Mouse (Mus musculus) CH12.LX (cell line): Measurements from ENCODE around the gene Zfp579.

ENCODE experiments used
- MAX ChIP-seq: IDR thresholded peaks from 2 replicates; pipeline ENCODE4 v1.6.1; 2011; ENCODE audit warnings: low read length, improper control_type of control experiment
- POLR2A ChIP-seq: IDR thresholded peaks from 2 replicates; pipeline ENCODE4 v1.6.1; 2011; ENCODE audit warnings: low read depth, mild to moderate bottlenecking, improper control_type of control experiment, low read length
- ZKSCAN1 ChIP-seq: IDR thresholded peaks from 2 replicates; pipeline ENCODE4 v1.6.1; 2012; ENCODE audit warnings: low read depth, inconsistent platforms, low read length, improper control_type of control experiment, borderline replicate concordance
- ZNF384 ChIP-seq: IDR thresholded peaks from 2 replicates; pipeline ENCODE4 v1.6.1; 2012; ENCODE audit warnings: low read depth, low read length, improper control_type of control experiment, inconsistent platforms

DNA sequence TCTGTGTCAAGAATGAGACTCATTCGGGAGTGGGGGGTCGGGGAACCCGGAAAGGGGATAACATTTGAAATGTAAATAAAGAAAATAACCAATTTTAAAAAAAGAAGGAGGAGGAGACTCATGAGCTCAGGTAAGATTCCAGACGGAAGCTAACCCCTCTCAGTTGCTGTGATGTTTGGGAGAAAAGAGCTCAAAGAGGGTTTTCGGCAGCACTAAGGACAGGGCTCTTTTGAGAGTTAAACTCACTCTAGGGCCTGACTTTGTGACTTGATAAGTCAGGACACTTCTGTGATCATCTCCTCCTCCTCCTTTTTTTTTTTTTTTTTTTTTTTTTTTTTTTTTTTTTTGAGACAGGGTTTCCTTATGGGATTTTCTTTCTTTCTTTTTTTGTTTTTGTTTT, 43.0 kb upstream of the Zfp579 start:
- TF ChIP-seq ZNF384 (peak; percentile 80), MAX (no peak), ZKSCAN1 (no peak), POLR2A (no peak)
